Mouse (Mus musculus) E14TG2a.4 (cell line): ENCODE measurements at regions not wholly inside any gene's neighbourhood (a gene's known extent, or its start where the extent isn't known, plus 50 kb on each side); places are given as distances from the start of the nearest gene placed in this dataset.

Experiments
- CTCF ChIP-seq: conservative IDR thresholded peaks from 2 replicates; pipeline ENCODE4 v1.5.1; 2014; ENCODE audit warnings: low read length
- NANOG ChIP-seq: IDR thresholded peaks from 2 replicates; pipeline ENCODE4 v1.6.1; 2014; ENCODE audit warnings: borderline replicate concordance, low read length, mixed read lengths
- POU5F1 ChIP-seq: IDR thresholded peaks from 2 replicates; pipeline ENCODE4 v1.6.1; 2014; ENCODE audit warnings: low read length, borderline replicate concordance

- no peak for TF ChIP-seq CTCF
- TF ChIP-seq NANOG = no peak
- TF ChIP-seq POU5F1 = no peak
These were observed 248.1 kb downstream of the Frk start for GRCm38 (mm10) chr10:34731249-34731648.
